Mouse (Mus musculus) stomach, postnatal 0 days (tissue): ENCODE measurements at regions not wholly inside any gene's neighbourhood (a gene's known extent, or its start where the extent isn't known, plus 50 kb on each side); places are given as distances from the start of the nearest gene placed in this dataset.

Source experiments
- CTCF ChIP-seq: IDR thresholded peaks from 2 replicates; pipeline ENCODE4 v1.5.1; 2016; ENCODE audit warnings: antibody characterized with exemption, low read depth, mild to moderate bottlenecking, moderate library complexity
- EP300 ChIP-seq: optimal IDR thresholded peaks from 2 replicates; pipeline ENCODE3; 2016; ENCODE audit warnings: antibody characterized with exemption

DNA sequence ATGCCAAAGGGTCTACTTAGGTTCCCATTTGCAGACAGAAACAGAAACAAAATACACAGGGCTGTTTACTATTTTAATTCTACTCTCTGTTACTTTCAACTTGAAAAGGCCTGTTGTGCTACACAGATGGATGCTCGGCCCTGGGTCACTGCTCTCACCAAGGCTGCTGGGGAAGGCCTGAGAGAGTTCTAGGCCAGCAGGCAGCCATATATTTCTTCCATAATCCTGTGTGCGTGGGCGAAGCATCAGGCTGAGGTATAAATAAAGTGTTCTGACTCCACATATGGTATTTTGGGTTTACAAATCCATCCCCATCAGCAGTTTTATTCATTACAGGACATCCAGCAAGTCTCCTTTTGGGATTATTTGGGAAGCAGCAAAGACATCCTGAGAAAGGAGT, 162.5 kb upstream of the Inhba start:
- TF ChIP-seq CTCF (no peak), EP300 (no peak)
